Mouse (Mus musculus) testis, adult 2 months (tissue): ENCODE data around the gene Ube2o.

Experiments used
- CTCF ChIP-seq: fragments of 200-500 bp; IDR thresholded peaks from 2 replicates; pipeline ENCODE4 v1.5.1; 2012; ENCODE audit warnings: low read depth, mild to moderate bottlenecking, inconsistent platforms, low read length, moderate library complexity; ENCODE audit not compliant: control insufficient read depth, insufficient read depth, insufficient replicate concordance
- POLR2A ChIP-seq: fragments of 200-500 bp; IDR thresholded peaks from 2 replicates; pipeline ENCODE4 v1.6.1; 2012; ENCODE audit warnings: low read depth, mild to moderate bottlenecking, inconsistent platforms, low read length, moderate library complexity; ENCODE audit not compliant: control insufficient read depth

DNA sequence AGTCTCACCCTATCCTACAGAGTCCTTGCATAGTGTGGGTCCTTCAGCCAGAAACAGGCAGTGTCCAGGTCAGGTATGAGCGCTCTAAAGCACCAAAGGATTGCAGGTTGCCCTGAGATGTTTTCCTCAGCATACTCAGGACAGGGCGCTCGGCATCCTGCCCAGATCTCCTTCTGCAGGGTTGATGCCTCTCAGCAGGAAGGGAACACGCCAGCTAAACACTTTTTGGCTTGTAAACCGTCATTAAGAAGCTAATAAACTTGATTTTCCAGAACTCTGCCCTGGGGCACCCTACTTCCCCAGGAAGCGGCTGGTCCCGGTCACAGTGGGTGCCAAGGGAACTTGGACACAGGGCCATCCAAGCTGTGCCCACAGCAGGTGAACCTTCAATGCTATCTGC lies 37.9 kb upstream of the Ube2o start:
- TF ChIP-seq CTCF (no peak), POLR2A (no peak)
